In genomic region chr12:21373820-21374475, GRCm38 (mm10) we compare ENCODE assay signal across 8 mouse cellular contexts. TPM values are rescaled to one million over a fixed set of nuclear protein-coding genes. Genes with fewer than 3 reads are reported as not detected.
DNase-seq lines count a peak whose midpoint lies in the region; ATAC-seq and TF ChIP-seq lines count a peak whose summit lies in the region.

No protein-coding gene starts in this region.

- H3K4me2 ChIP-seq in heart, embryonic 11.5 days: peak overlapping the region; percentile 87

- intact Hi-C loops in left cerebral cortex, postnatal 25 days (cut with DNase I): loop anchor here (1.0 to 2.0 kb wide), 2 partner anchors 43 to 88 kb away; partner anchors contain the start of genes Itgb1bp1 and Ywhaq

- H3K9me3 ChIP-seq in heart, embryonic 11.5 days (replicated peaks; ENCODE audit: control insufficient read depth, low read length): no peaks in the 10 kb centered on the region
- no peaks in the 10 kb centered on the region for H3K9me3 ChIP-seq in G1E (replicated peaks)

- 4% methylated on average over 24 of the region's 24 CpGs for WGBS in heart, embryonic 11.5 days (ENCODE audit: insufficient replicate concordance)

- ATAC-seq in heart, embryonic 11.5 days (replicated peaks; ENCODE audit: insufficient number of reproducible peaks, low FRiP score, low TSS enrichment): peak; percentile 60
- ATAC-seq in G1E (ENCODE audit: extremely low read depth, insufficient number of reproducible peaks, low FRiP score, poor library complexity, severe bottlenecking): peak; percentile 30
- peak; percentile 33 to 51 for ATAC-seq in hematopoietic stem cell, adult 5-6 weeks (replicated peaks in 1 of 2; ENCODE audit: insufficient read depth in 1 of 2, low FRiP score in 2 of 2, low TSS enrichment in 1 of 2, low read depth in 1 of 2, poor library complexity in 2 of 2, severe bottlenecking in 2 of 2)
- ATAC-seq in megakaryocyte-erythroid progenitor cell, adult 5-6 weeks (replicated peaks; ENCODE audit: low FRiP score, low TSS enrichment, poor library complexity, severe bottlenecking): peak; percentile 14

- no peak for TF ChIP-seq CTCF in G1E (IDR thresholded peaks at IDR 0.05; ENCODE audit: low read depth, low read length)

- 0 out of 2 replicates have a peak, but pooled peaks cover 3% of the 10 kb centered on the region for H3K4me1 ChIP-seq in heart, embryonic 11.5 days (ENCODE audit: control insufficient read depth, insufficient read depth, low read length)
- peaks cover 28% of the 10 kb centered on the region for H3K4me1 ChIP-seq in G1E (ENCODE audit: insufficient read depth, low read depth, low read length)

- no peak for DNase-seq in heart, adult 18-20 months
- peak; percentile 49 for DNase-seq in G1E (ENCODE audit: low spot score)
- no peak for DNase-seq in ovary, postnatal 14 days (ENCODE audit: low spot score)
- DNase-seq in left cerebral cortex, postnatal 25 days (ENCODE audit: low spot score in 2 of 2): no peak
- no peak for DNase-seq in cerebellum, postnatal 36 days

- H3K4me3 ChIP-seq in heart, embryonic 11.5 days (ENCODE audit: low read depth, low read length): peak overlapping the region; percentile 60
- H3K4me3 ChIP-seq in G1E (ENCODE audit: low read depth, low read length): peak overlapping the region; percentile 83

- H3K36me3 ChIP-seq in heart, embryonic 11.5 days (ENCODE audit: control insufficient read depth, insufficient read depth, low read length): no peaks in the 10 kb centered on the region
- peaks cover 6% of the 10 kb centered on the region for H3K36me3 ChIP-seq in G1E (replicated peaks)

- peak overlapping the region; percentile 92 for H3K27ac ChIP-seq in heart, embryonic 11.5 days (ENCODE audit: low read depth, low read length)

- peak overlapping the region; percentile 93 for H3K9ac ChIP-seq in heart, embryonic 11.5 days (ENCODE audit: low read depth, low read length)

- no peaks in the 10 kb centered on the region for H3K27me3 ChIP-seq in heart, embryonic 11.5 days (ENCODE audit: control insufficient read depth, insufficient read depth, low read length)
- no peaks in the 10 kb centered on the region for H3K27me3 ChIP-seq in G1E (ENCODE audit: insufficient read depth, low read length)

RNA-seq across cellular contexts. Expression of gene Adam17, which starts 0.5 kb away (rescaled TPM):
- 28.7 and 36.0 TPM in 2 replicates for polyA plus RNA-seq in heart, embryonic 11.5 days (2014; fragmentation: Nextera tagmentation; extraction: Ambion mirVana)
- 10 to 100 TPM; 42.8 to 50.2 TPM for total RNA-seq in heart, adult 18-20 months (2021)
- total RNA-seq in G1E (2014; fragmentation: Nextera tagmentation): 21.1 and 38.2 TPM in 2 replicates
- total RNA-seq in G1E (2017): 37.7 and 43.1 TPM in 2 replicates
- polyA plus RNA-seq in G1E (2012): 20.4 and 22.4 TPM in 2 replicates
- 44.0 and 48.7 TPM in 2 replicates for total RNA-seq in hematopoietic stem cell, adult 5-6 weeks (2017)
- total RNA-seq in megakaryocyte-erythroid progenitor cell, adult 5-6 weeks (2014; fragmentation: Nextera tagmentation): 41.1 and 43.1 TPM in 2 replicates
- total RNA-seq in megakaryocyte-erythroid progenitor cell, adult 5-6 weeks (2017): 47.5 and 52.2 TPM in 2 replicates
- total RNA-seq in left cerebral cortex, postnatal 25 days (2021): 10 to 100 TPM; 18.0 to 23.8 TPM

RNA-seq across cellular contexts. Expression of gene Ywhaq, which starts 43.5 kb away (rescaled TPM):
- polyA plus RNA-seq in heart, embryonic 11.5 days (2014; fragmentation: Nextera tagmentation; extraction: Ambion mirVana): 608 and 623 TPM in 2 replicates
- total RNA-seq in heart, adult 18-20 months (2021): 10 to 100 TPM; 69.8 to 76.4 TPM
- total RNA-seq in G1E (2014; fragmentation: Nextera tagmentation) (157 and 164 TPM in 2 replicates), G1E (2017) (158 and 170 TPM in 2 replicates)
- 97.6 and 114 TPM in 2 replicates for polyA plus RNA-seq in G1E (2012)
- 201 and 212 TPM in 2 replicates for total RNA-seq in hematopoietic stem cell, adult 5-6 weeks (2017)
- total RNA-seq in megakaryocyte-erythroid progenitor cell, adult 5-6 weeks (2014; fragmentation: Nextera tagmentation): 167 and 196 TPM in 2 replicates
- total RNA-seq in megakaryocyte-erythroid progenitor cell, adult 5-6 weeks (2017): 182 and 215 TPM in 2 replicates
- 100 to 1,000 TPM; 445 to 481 TPM for total RNA-seq in left cerebral cortex, postnatal 25 days (2021)

RNA-seq across cellular contexts. Expression of gene Iah1, which starts 57.8 kb away (rescaled TPM):
- polyA plus RNA-seq in heart, embryonic 11.5 days (2014; fragmentation: Nextera tagmentation; extraction: Ambion mirVana): 42.9 and 50.2 TPM in 2 replicates
- 10 to 100 TPM; 12.0 to 16.0 TPM for total RNA-seq in heart, adult 18-20 months (2021)
- total RNA-seq in G1E (2014; fragmentation: Nextera tagmentation): 27.8 and 35.7 TPM in 2 replicates
- total RNA-seq in G1E (2017): 49.5 and 62.6 TPM in 2 replicates
- 108 and 111 TPM in 2 replicates for polyA plus RNA-seq in G1E (2012)
- total RNA-seq in hematopoietic stem cell, adult 5-6 weeks (2017): 30.3 and 33.5 TPM in 2 replicates
- total RNA-seq in megakaryocyte-erythroid progenitor cell, adult 5-6 weeks (2014; fragmentation: Nextera tagmentation): 38.0 and 40.6 TPM in 2 replicates
- 20.5 and 40.9 TPM in 2 replicates for total RNA-seq in megakaryocyte-erythroid progenitor cell, adult 5-6 weeks (2017)
- total RNA-seq in left cerebral cortex, postnatal 25 days (2021): 10 to 100 TPM; 13.0 to 15.6 TPM
